Mouse (Mus musculus): ENCODE measurements at regions not wholly inside any gene's neighbourhood (a gene's known extent, or its start where the extent isn't known, plus 50 kb on each side); places are given as distances from the start of the nearest gene placed in this dataset.

DNA sequence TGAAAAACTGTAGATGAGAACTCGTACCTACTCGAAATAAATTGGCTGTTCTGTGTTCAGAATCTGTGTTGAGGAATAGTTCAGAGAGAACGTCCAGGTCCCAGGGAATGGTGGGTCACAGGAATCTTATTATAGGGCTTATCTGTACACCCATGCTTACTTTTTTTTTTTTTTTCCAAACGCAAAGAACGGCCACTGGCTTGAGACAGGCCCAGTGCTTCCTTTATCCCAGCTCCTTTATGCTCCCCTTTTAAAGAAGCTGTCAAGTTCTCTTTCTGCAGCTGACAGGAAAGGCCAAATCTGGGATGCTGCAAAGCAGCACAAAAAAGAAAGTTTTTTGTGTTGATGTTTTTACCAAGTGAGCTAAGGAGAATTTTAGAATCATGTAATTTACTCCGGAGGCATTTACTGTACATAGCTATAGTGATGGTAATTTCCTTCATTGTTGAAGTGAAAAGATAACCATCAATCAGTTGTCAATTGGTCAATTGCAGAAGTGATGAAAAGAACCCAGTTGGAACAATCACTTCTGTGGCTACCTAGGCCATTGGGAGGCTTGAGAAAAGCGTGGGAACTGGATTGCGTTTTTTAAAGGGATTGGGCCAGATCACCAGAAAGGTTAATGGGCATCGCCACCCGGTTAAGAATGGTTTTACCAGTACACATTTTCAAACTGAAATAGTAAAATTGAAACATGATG, 91.2 kb upstream of the Sox2 start:
- Histone ChIP-seq H3K36me3 (ENCODE audit: insufficient read depth) (no peaks in the 10 kb centered on the region), H3K4me1 (ENCODE audit: insufficient read depth) (no peaks in the 10 kb centered on the region), H3K27me3 (ENCODE audit: insufficient read depth, low read length) (no peaks in the 10 kb centered on the region), H3K4me3 (ENCODE audit: low read depth, low read length) (no peak overlapping the region), H3K9me3 (ENCODE audit: low read depth, low read length) (no peaks in the 10 kb centered on the region), H3K27ac (ENCODE audit: low read depth) (no peak overlapping the region), H3K9ac (no peak overlapping the region), H3K4me2 (no peak overlapping the region)
- no peak for DNase-seq
- no peak for ATAC-seq (ENCODE audit: insufficient read depth)
- WGBS: 59% methylated on average over 10 of the region's 10 CpGs
- no peak for TF ChIP-seq CTCF (IDR thresholded peaks at IDR 0.05; ENCODE audit: low read depth)

DNA sequence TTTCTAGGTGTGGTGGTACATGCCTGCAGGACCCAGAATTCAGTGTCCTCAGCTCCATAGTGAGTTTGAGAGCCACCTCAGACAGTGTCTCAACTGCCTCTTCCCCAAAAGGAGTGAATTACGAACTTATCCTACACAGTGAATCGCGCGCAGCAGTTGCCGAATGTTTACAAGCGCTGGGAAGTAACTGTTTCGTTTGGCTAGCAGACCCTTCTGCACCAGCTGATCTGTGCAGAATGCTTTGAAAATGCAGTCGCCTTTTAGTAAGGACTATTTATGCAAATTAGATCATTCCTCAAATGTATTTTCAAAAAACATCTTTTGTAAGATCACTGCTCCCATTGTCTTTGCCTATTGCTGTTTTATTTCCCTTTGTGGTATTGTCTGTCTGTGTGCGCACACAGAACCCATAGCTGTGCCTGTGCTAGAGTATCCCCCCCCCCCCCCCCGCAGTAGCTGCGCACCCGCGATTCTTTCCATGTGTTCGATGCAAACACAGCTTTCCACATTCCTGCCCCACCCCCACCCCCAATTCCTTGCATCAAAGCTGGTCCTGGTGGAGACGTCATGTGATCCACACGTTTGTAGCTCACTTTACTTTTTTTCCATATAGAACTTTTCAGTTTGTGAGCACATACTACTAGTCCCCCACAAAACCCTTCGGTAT, 97.5 kb upstream of the Sox2 start:
- Histone ChIP-seq H3K27ac (ENCODE audit: low read depth) (no peak overlapping the region), H3K4me2 (0 out of 2 replicates have a peak overlapping the region, but pooled peaks have one; percentile 15), H3K9ac (no peak overlapping the region), H3K4me1 (ENCODE audit: insufficient read depth) (no peaks in the 10 kb centered on the region), H3K4me3 (ENCODE audit: low read depth, low read length) (no peak overlapping the region), H3K9me3 (ENCODE audit: low read depth, low read length) (no peaks in the 10 kb centered on the region), H3K36me3 (ENCODE audit: insufficient read depth) (no peaks in the 10 kb centered on the region), H3K27me3 (ENCODE audit: insufficient read depth, low read length) (no peaks in the 10 kb centered on the region)
- ATAC-seq (ENCODE audit: insufficient read depth): no peak
- 48% methylated on average over 17 of the region's 17 CpGs for WGBS
- no peak for TF ChIP-seq CTCF (IDR thresholded peaks at IDR 0.05; ENCODE audit: low read depth)
- peak; percentile 6 for DNase-seq

DNA sequence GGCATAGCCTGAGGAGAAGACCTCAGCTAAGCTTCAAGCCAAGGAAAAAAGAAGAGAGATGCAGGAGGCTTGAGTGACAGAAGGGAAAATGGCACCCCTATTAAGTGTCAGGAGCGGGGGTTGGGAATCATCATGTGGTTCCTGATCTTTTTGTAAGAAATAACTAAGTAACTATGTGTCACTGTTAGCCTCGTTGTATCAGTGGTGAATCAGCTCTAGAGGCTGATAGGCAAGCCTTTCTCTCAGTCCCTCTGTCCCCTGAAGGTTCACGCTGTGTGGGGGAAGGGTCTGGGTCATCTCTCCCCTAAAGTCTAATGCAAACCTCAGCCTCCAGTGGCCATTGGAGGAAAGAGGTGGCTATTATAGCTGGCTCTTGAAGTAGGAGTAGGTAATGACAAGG, 99.1 kb upstream of the Sox2 start:
- no peak for DNase-seq
- WGBS: 55% methylated on average over 3 of the region's 3 CpGs
- no peak for ATAC-seq (ENCODE audit: insufficient read depth)
- H3K4me1 ChIP-seq (ENCODE audit: insufficient read depth): no peaks in the 10 kb centered on the region
- no peak overlapping the region for H3K27ac ChIP-seq (ENCODE audit: low read depth)
- no peaks in the 10 kb centered on the region for H3K36me3 ChIP-seq (ENCODE audit: insufficient read depth)
- no peak overlapping the region for H3K9ac ChIP-seq
- H3K4me2 ChIP-seq: no peak overlapping the region
- TF ChIP-seq CTCF (IDR thresholded peaks at IDR 0.05; ENCODE audit: low read depth): no peak
- no peaks in the 10 kb centered on the region for H3K27me3 ChIP-seq (ENCODE audit: insufficient read depth, low read length)
- H3K4me3 ChIP-seq (ENCODE audit: low read depth, low read length): no peak overlapping the region
- H3K9me3 ChIP-seq (ENCODE audit: low read depth, low read length): no peaks in the 10 kb centered on the region

- 81% methylated on average over 12 of the region's 12 CpGs for WGBS
- no peak for DNase-seq
- no peak for TF ChIP-seq CTCF (IDR thresholded peaks at IDR 0.05; ENCODE audit: low read depth)
Observed at GRCm38 (mm10) chr3:34550189-34550588, 100.0 kb upstream of the Sox2 start.

GRCm38 (mm10) chr3:34532451-34532850, 117.8 kb upstream of the Sox2 start:
- ATAC-seq (ENCODE audit: insufficient read depth) (peak; percentile 52; the same call in 1 of the 2 replicates), DNase-seq (no peak)
- TF ChIP-seq CTCF (IDR thresholded peaks at IDR 0.05; ENCODE audit: low read depth): no peak
- H3K4me3 ChIP-seq (ENCODE audit: low read depth, low read length): no peak overlapping the region
- H3K4me1 ChIP-seq (ENCODE audit: insufficient read depth): no peaks in the 10 kb centered on the region
- no peak overlapping the region for H3K4me2 ChIP-seq
- 46% methylated on average over 3 of the region's 3 CpGs for WGBS
- no peaks in the 10 kb centered on the region for H3K27me3 ChIP-seq (ENCODE audit: insufficient read depth, low read length)
- H3K9me3 ChIP-seq (ENCODE audit: low read depth, low read length): no peaks in the 10 kb centered on the region
- H3K9ac ChIP-seq: no peak overlapping the region
- no peak overlapping the region for H3K27ac ChIP-seq (ENCODE audit: low read depth)
- no peaks in the 10 kb centered on the region for H3K36me3 ChIP-seq (ENCODE audit: insufficient read depth)

More at GRCm38 (mm10) chr3:34550189-34550588, 100.0 kb upstream of the Sox2 start:
- H3K4me3 ChIP-seq (ENCODE audit: low read depth, low read length): no peak overlapping the region
- H3K27me3 ChIP-seq (ENCODE audit: insufficient read depth, low read length): no peaks in the 10 kb centered on the region
- H3K4me2 ChIP-seq: no peak overlapping the region
- no peaks in the 10 kb centered on the region for H3K36me3 ChIP-seq (ENCODE audit: insufficient read depth)
- no peak overlapping the region for H3K9ac ChIP-seq
- H3K4me1 ChIP-seq (ENCODE audit: insufficient read depth): no peaks in the 10 kb centered on the region
- no peaks in the 10 kb centered on the region for H3K9me3 ChIP-seq (ENCODE audit: low read depth, low read length)
- H3K27ac ChIP-seq (ENCODE audit: low read depth): no peak overlapping the region
- ATAC-seq (ENCODE audit: insufficient read depth): no peak

- H3K9me3 ChIP-seq (ENCODE audit: low read depth, low read length): no peaks in the 10 kb centered on the region
- no peaks in the 10 kb centered on the region for H3K27me3 ChIP-seq (ENCODE audit: insufficient read depth, low read length)
- ATAC-seq (ENCODE audit: insufficient read depth) (no peak), DNase-seq (no peak)
- no peaks in the 10 kb centered on the region for H3K36me3 ChIP-seq (ENCODE audit: insufficient read depth)
- no peak overlapping the region for H3K4me3 ChIP-seq (ENCODE audit: low read depth, low read length)
- no peaks in the 10 kb centered on the region for H3K4me1 ChIP-seq (ENCODE audit: insufficient read depth)
- 75% methylated on average over 7 of the region's 7 CpGs for WGBS
- no peak overlapping the region for H3K9ac ChIP-seq
- no peak overlapping the region for H3K27ac ChIP-seq (ENCODE audit: low read depth)
- no peak for TF ChIP-seq CTCF (IDR thresholded peaks at IDR 0.05; ENCODE audit: low read depth)
- H3K4me2 ChIP-seq: no peak overlapping the region
Observed at GRCm38 (mm10) chr3:34531836-34532235, 118.4 kb upstream of the Sox2 start.

GRCm38 (mm10) chr3:34527546-34527945, 122.7 kb upstream of the Sox2 start:
- Histone ChIP-seq H3K36me3 (ENCODE audit: insufficient read depth) (no peaks in the 10 kb centered on the region), H3K9ac (no peak overlapping the region), H3K9me3 (ENCODE audit: low read depth, low read length) (no peaks in the 10 kb centered on the region; the same call in 1 of the 2 replicates), H3K4me1 (ENCODE audit: insufficient read depth) (no peaks in the 10 kb centered on the region), H3K27me3 (ENCODE audit: insufficient read depth, low read length) (no peaks in the 10 kb centered on the region), H3K4me2 (no peak overlapping the region), H3K4me3 (ENCODE audit: low read depth, low read length) (no peak overlapping the region), H3K27ac (ENCODE audit: low read depth) (no peak overlapping the region)
- no peak for TF ChIP-seq CTCF (IDR thresholded peaks at IDR 0.05; ENCODE audit: low read depth)
- DNase-seq (no peak), ATAC-seq (ENCODE audit: insufficient read depth) (no peak)

Data from lung, embryonic 14.5 days (tissue).